Mouse (Mus musculus) intestine, embryonic 16.5 days (tissue): ENCODE data around the gene Gpr33. TPM values are rescaled to one million over a fixed set of nuclear protein-coding genes. Genes with fewer than 3 reads are reported as not detected.

Experiments used
- ATAC-seq: fragments of 200-750 bp; cut with Nextera tagmentation; 2 replicates; pipeline ENCODE4 v1.8.0; 2017; ENCODE audit warnings: moderate TSS enrichment, moderate library complexity
- H3K27ac ChIP-seq: fragments of 300-500 bp; sonication (generic); 2 replicates; pipeline ENCODE4 v1.5.1; 2014; ENCODE audit warnings: mild to moderate bottlenecking, low read length
- H3K27me3 ChIP-seq: fragments of 300-500 bp; sonication (generic); replicated peaks from 2 replicates; pipeline ENCODE4 v1.6.1; 2014; ENCODE audit warnings: low read length, control low read depth, mixed read lengths; ENCODE audit not compliant: control insufficient read depth, insufficient read depth
- H3K36me3 ChIP-seq: fragments of 300-500 bp; sonication (generic); 2 replicates; pipeline ENCODE4 v1.6.1; 2014; ENCODE audit warnings: low read length, control low read depth; ENCODE audit not compliant: control insufficient read depth, insufficient read depth
- H3K4me1 ChIP-seq: fragments of 300-500 bp; sonication (generic); 2 replicates; pipeline ENCODE4 v1.6.1; 2014; ENCODE audit warnings: low read length, control low read depth, mixed read lengths; ENCODE audit not compliant: control insufficient read depth, insufficient read depth
- H3K4me2 ChIP-seq: fragments of 300-500 bp; sonication (generic); 2 replicates; pipeline ENCODE4 v1.6.1; 2014; ENCODE audit warnings: low read depth, low read length, control low read depth
- H3K4me3 ChIP-seq: fragments of 300-500 bp; sonication (generic); 2 replicates; pipeline ENCODE4 v1.5.1; 2014; ENCODE audit warnings: mild to moderate bottlenecking, low read length
- H3K9ac ChIP-seq: fragments of 300-500 bp; sonication (generic); 2 replicates; pipeline ENCODE4 v1.6.1; 2014; ENCODE audit warnings: low read depth, low read length
- H3K9me3 ChIP-seq: fragments of 300-500 bp; sonication (generic); 2 replicates; pipeline ENCODE4 v1.6.1; 2016; ENCODE audit warnings: low read length, control low read depth; ENCODE audit not compliant: control insufficient read depth
- WGBS: fragments of 180-500 bp; shearing (Covaris S2); extraction: QIAGEN DNeasy Blood & Tissue Kit; methylation state at CpG from one replicate; pipeline ENCODE4 v1.1.7; 2014; 5-methylcytosine and 5-hydroxymethylcytosine counted together
- polyA plus RNA-seq: library from polyadenylated mRNA; unstranded; fragments of >200 nt; fragmentation: Nextera tagmentation; extraction: Ambion mirVana; gene quantifications from 2 replicates; pipeline ENCODE4 v1.2.1, GENCODE M21; 2015

Gpr33 gene
- polyA plus RNA-seq, 1 experiment from 2014 or later, result not detected

GRCm38 (mm10) chr12:52012159-52012558 lies 15.7 kb downstream of the Gpr33 start:
- H3K27me3 ChIP-seq, result no peaks in the 10 kb centered on the region
- no peak overlapping the region for H3K27ac ChIP-seq
- no peaks in the 10 kb centered on the region for H3K9me3 ChIP-seq
- no peaks in the 10 kb centered on the region for H3K36me3 ChIP-seq
- H3K4me1 ChIP-seq, result peaks cover 4% of the 10 kb centered on the region; the same call in 1 of the 2 replicates
- WGBS, result 65% methylated on average over 8 of the region's 8 CpGs
- no peak overlapping the region for H3K9ac ChIP-seq
- H3K4me3 ChIP-seq, result no peak overlapping the region
- ATAC-seq, result no peak
- no peak overlapping the region for H3K4me2 ChIP-seq

GRCm38 (mm10) chr12:52010630-52010961 lies 17.3 kb downstream of the Gpr33 start:
- no peak overlapping the region for H3K27ac ChIP-seq
- no peak overlapping the region for H3K4me2 ChIP-seq
- no peak for ATAC-seq
- no peak overlapping the region for H3K4me3 ChIP-seq
- no peaks in the 10 kb centered on the region for H3K36me3 ChIP-seq
- H3K9ac ChIP-seq, result no peak overlapping the region
- H3K9me3 ChIP-seq, result no peaks in the 10 kb centered on the region
- H3K27me3 ChIP-seq, result no peaks in the 10 kb centered on the region
- WGBS, result 71% methylated on average over 2 of the region's 2 CpGs
- H3K4me1 ChIP-seq, result peaks cover 7% of the 10 kb centered on the region; the same call in 1 of the 2 replicates

- no peaks in the 10 kb centered on the region for H3K27me3 ChIP-seq
- no peak for ATAC-seq
- no peak overlapping the region for H3K4me2 ChIP-seq
- no peaks in the 10 kb centered on the region for H3K9me3 ChIP-seq
- no peaks in the 10 kb centered on the region for H3K36me3 ChIP-seq
- WGBS, result 65% methylated on average over 15 of the region's 15 CpGs
- H3K9ac ChIP-seq, result no peak overlapping the region
- peaks cover 7% of the 10 kb centered on the region; the same call in 1 of the 2 replicates for H3K4me1 ChIP-seq
- no peak overlapping the region for H3K4me3 ChIP-seq
- no peak overlapping the region for H3K27ac ChIP-seq
These were observed 17.8 kb downstream of the Gpr33 start for GRCm38 (mm10) chr12:52009928-52010629.

- H3K27me3 ChIP-seq, result no peaks in the 10 kb centered on the region
- no peaks in the 10 kb centered on the region for H3K36me3 ChIP-seq
- peak; percentile 69 for ATAC-seq
- peak overlapping the region; percentile 80 for H3K4me3 ChIP-seq
- 0 out of 2 replicates have a peak overlapping the region, but pooled peaks have one; percentile 14 for H3K27ac ChIP-seq
- H3K4me2 ChIP-seq, result peak overlapping the region; percentile 75
- H3K9me3 ChIP-seq, result no peaks in the 10 kb centered on the region
- peak overlapping the region; percentile 81 for H3K9ac ChIP-seq
- H3K4me1 ChIP-seq, result 0 out of 2 replicates have a peak, but pooled peaks cover 3% of the 10 kb centered on the region
- WGBS, result 42% methylated on average over 5 of the region's 5 CpGs
These were observed 21.2 kb downstream of the Gpr33 start for GRCm38 (mm10) chr12:52006633-52006994.

GRCm38 (mm10) chr12:52005877-52006632 lies 21.8 kb downstream of the Gpr33 start, which contains the start of gene Dtd2:
Gene Dtd2 (minus strand): TSS chr12:52006501.
- H3K27ac ChIP-seq, result peak within 1 kb of the TSS; percentile 68
- no peaks in the 10 kb centered on the region for H3K9me3 ChIP-seq
- 1% methylated on average over 46 of the region's 46 CpGs for WGBS
- peak within 1 kb of the TSS; percentile 81 for H3K9ac ChIP-seq
- no peaks in the 10 kb centered on the region for H3K27me3 ChIP-seq
- 0 out of 2 replicates have a peak, but pooled peaks cover 3% of the 10 kb centered on the region for H3K4me1 ChIP-seq
- no peaks in the 10 kb centered on the region for H3K36me3 ChIP-seq
- peak within 1 kb of the TSS; percentile 75 for H3K4me2 ChIP-seq
- peak within 1 kb of the TSS; percentile 80 for H3K4me3 ChIP-seq
- peak; percentile 96 for ATAC-seq

GRCm38 (mm10) chr12:52002746-52003145 lies 25.1 kb downstream of the Gpr33 start:
- no peak for ATAC-seq
- Histone ChIP-seq H3K36me3 (peaks cover 10% of the 10 kb centered on the region), H3K4me2 (no peak overlapping the region), H3K27me3 (no peaks in the 10 kb centered on the region), H3K4me1 (0 out of 2 replicates have a peak, but pooled peaks cover 3% of the 10 kb centered on the region), H3K9me3 (no peaks in the 10 kb centered on the region), H3K4me3 (no peak overlapping the region), H3K9ac (no peak overlapping the region), H3K27ac (no peak overlapping the region)
- 97% methylated on average over 3 of the region's 3 CpGs for WGBS

GRCm38 (mm10) chr12:52001544-52001943 lies 26.3 kb downstream of the Gpr33 start:
- no peak for ATAC-seq
- Histone ChIP-seq H3K4me3 (no peak overlapping the region), H3K9ac (no peak overlapping the region), H3K9me3 (no peaks in the 10 kb centered on the region), H3K4me1 (0 out of 2 replicates have a peak, but pooled peaks cover under 1% of the 10 kb centered on the region), H3K27ac (no peak overlapping the region), H3K4me2 (no peak overlapping the region), H3K36me3 (peaks cover 10% of the 10 kb centered on the region), H3K27me3 (no peaks in the 10 kb centered on the region)
- 19% methylated on average over 4 of the region's 4 CpGs for WGBS

- no peaks in the 10 kb centered on the region for H3K9me3 ChIP-seq
- H3K4me3 ChIP-seq, result no peak overlapping the region
- no peaks in the 10 kb centered on the region for H3K4me1 ChIP-seq
- 88% methylated on average over 9 of the region's 9 CpGs for WGBS
- H3K27me3 ChIP-seq, result no peaks in the 10 kb centered on the region
- no peak overlapping the region for H3K9ac ChIP-seq
- H3K36me3 ChIP-seq, result peaks cover 14% of the 10 kb centered on the region
- H3K27ac ChIP-seq, result no peak overlapping the region
- no peak for ATAC-seq
- H3K4me2 ChIP-seq, result no peak overlapping the region
These were observed 29.4 kb downstream of the Gpr33 start for GRCm38 (mm10) chr12:51998366-51998932.

GRCm38 (mm10) chr12:51995738-51996536 lies 31.9 kb downstream of the Gpr33 start:
- Histone ChIP-seq H3K36me3 (peaks cover 14% of the 10 kb centered on the region), H3K4me2 (no peak overlapping the region), H3K27ac (no peak overlapping the region; the same call in none of the 2 replicates), H3K4me3 (no peak overlapping the region), H3K9ac (no peak overlapping the region), H3K9me3 (no peaks in the 10 kb centered on the region), H3K4me1 (no peaks in the 10 kb centered on the region), H3K27me3 (no peaks in the 10 kb centered on the region)
- ATAC-seq, result peak; percentile 80
- 74% methylated on average over 1 of the region's 1 CpGs for WGBS
